17 mouse cellular contexts compared by ENCODE assay signal in the genomic region with DNA sequence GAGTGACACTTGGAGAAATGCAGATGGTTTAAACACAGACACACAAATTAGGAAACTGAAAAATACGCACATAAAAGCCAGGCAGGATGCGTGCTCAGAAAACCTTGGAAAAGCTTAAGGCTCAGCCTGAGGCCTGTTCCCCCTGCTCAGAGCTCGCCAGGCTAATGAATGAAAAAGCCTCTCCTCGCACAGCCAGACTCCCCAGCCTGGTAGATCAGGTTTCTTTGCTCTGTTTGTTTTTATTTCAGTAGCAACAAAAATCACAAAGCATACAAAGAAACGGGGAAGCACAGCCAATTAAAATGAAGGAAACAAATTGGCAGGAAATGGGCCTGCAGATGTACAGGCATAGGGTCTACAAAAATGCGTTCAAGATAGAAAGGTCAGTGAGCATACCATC.
DNase-seq lines count a peak whose midpoint lies in the region; ATAC-seq lines count a peak whose summit lies in the region.
"Had no signal": no experiment of that assay in that cellular context is flagged by ENCODE, and none has a peak within 500 bp of the region (broad histone marks: within the 10 kb centered on the region; RNA-seq: fewer than 3 reads in every experiment).

No protein-coding gene starts in this region.

- H3K4me3 ChIP-seq in kidney, embryonic 14.5 days (ENCODE audit: low read length), result no peak overlapping the region
- no peak overlapping the region for H3K4me3 ChIP-seq in embryonic facial prominence, embryonic 14.5 days (ENCODE audit: low read depth, low read length)
- H3K4me3 ChIP-seq: intestine, embryonic 15.5 days had no signal

- no peak overlapping the region for H3K4me2 ChIP-seq in kidney, embryonic 14.5 days (replicated peaks; ENCODE audit: low read depth, low read length)
- H3K4me2 ChIP-seq in embryonic facial prominence, embryonic 14.5 days (ENCODE audit: low read depth, low read length), result no peak overlapping the region
- H3K4me2 ChIP-seq: intestine, embryonic 15.5 days had no signal

- 12% methylated on average over 6 of the region's 6 CpGs for WGBS in kidney, embryonic 14.5 days
- 13% methylated on average over 6 of the region's 6 CpGs for WGBS in embryonic facial prominence, embryonic 14.5 days

- H3K4me1 ChIP-seq in kidney, embryonic 14.5 days (ENCODE audit: control insufficient read depth, insufficient read depth, low read length), result peaks cover 6% of the 10 kb centered on the region; the same call in 1 of the 2 replicates
- H3K4me1 ChIP-seq in embryonic facial prominence, embryonic 14.5 days (ENCODE audit: control insufficient read depth, insufficient read depth, low read length), result 0 out of 2 replicates have a peak, but pooled peaks cover 6% of the 10 kb centered on the region
- H3K4me1 ChIP-seq: intestine, embryonic 15.5 days had no signal

- ATAC-seq in kidney, embryonic 14.5 days (ENCODE audit: low FRiP score, low TSS enrichment), result 0 out of 2 replicates have a peak, but pooled peaks have one; percentile 69
- ATAC-seq in embryonic facial prominence, embryonic 14.5 days (ENCODE audit: low read depth), result no peak
- ATAC-seq in frontal cortex, adult (ENCODE audit: low TSS enrichment), result no peak
- no peak for ATAC-seq in erythroblast, adult 5-6 weeks (replicated peaks; ENCODE audit: low FRiP score, poor library complexity, severe bottlenecking)
- ATAC-seq: CD4-positive, CD25-positive, alpha-beta regulatory T cell, adult 4 months; intestine, embryonic 15.5 days; Patski had no signal

- no peaks in the 10 kb centered on the region for H3K9me3 ChIP-seq in kidney, embryonic 14.5 days (ENCODE audit: control insufficient read depth, low read length)
- no peaks in the 10 kb centered on the region for H3K9me3 ChIP-seq in embryonic facial prominence, embryonic 14.5 days (ENCODE audit: control insufficient read depth, low read length)
- H3K9me3 ChIP-seq: intestine, embryonic 15.5 days had no signal

- no peaks in the 10 kb centered on the region for H3K27me3 ChIP-seq in kidney, embryonic 14.5 days (ENCODE audit: control insufficient read depth, insufficient read depth, low read length)
- no peaks in the 10 kb centered on the region for H3K27me3 ChIP-seq in embryonic facial prominence, embryonic 14.5 days (replicated peaks; ENCODE audit: control insufficient read depth, insufficient read depth, low read length)
- H3K27me3 ChIP-seq: intestine, embryonic 15.5 days; Patski had no signal

- H3K27ac ChIP-seq in kidney, embryonic 14.5 days (ENCODE audit: low read depth, low read length), result no peak overlapping the region
- H3K27ac ChIP-seq in embryonic facial prominence, embryonic 14.5 days (replicated peaks; ENCODE audit: low read depth, low read length), result no peak overlapping the region; the same call in 1 of the 2 replicates
- H3K27ac ChIP-seq: intestine, embryonic 15.5 days; macrophage had no signal

- H3K36me3 ChIP-seq in kidney, embryonic 14.5 days (ENCODE audit: control insufficient read depth, insufficient read depth, low read length), result no peaks in the 10 kb centered on the region
- H3K36me3 ChIP-seq in embryonic facial prominence, embryonic 14.5 days (ENCODE audit: control insufficient read depth, insufficient read depth, low read length), result no peaks in the 10 kb centered on the region
- H3K36me3 ChIP-seq: intestine, embryonic 15.5 days had no signal

- H3K9ac ChIP-seq in kidney, embryonic 14.5 days (ENCODE audit: low read depth, low read length), result no peak overlapping the region
- no peak overlapping the region for H3K9ac ChIP-seq in embryonic facial prominence, embryonic 14.5 days (ENCODE audit: low read depth, low read length)
- H3K9ac ChIP-seq: intestine, embryonic 15.5 days had no signal

- no peak for DNase-seq in kidney, postnatal 10 days
- DNase-seq in ES-CJ7 (ENCODE audit: low read depth, low spot score) (peak; percentile 2), ZHBTc4 (ENCODE audit: low read depth, low spot score) (peak; percentile 12)
- peak; percentile 64 for DNase-seq in embryonic facial prominence, embryonic 14.5 days (ENCODE audit: low spot score)
- DNase-seq: adrenal gland, adult 8-10 months; cerebellum, postnatal 36 days; heart, adult 11 months; left cerebral cortex, postnatal 4 days; right cerebral cortex, postnatal 4 days; thymus, postnatal 4 days had no signal
